Mouse (Mus musculus) layer of hippocampus, adult 9-11 months (tissue): ENCODE results near the gene Nme4.
A peak's percentile ranks its signal among the peaks of the same experiment; 100 is the strongest.
"Not testable (repeated sequence)": the region's sequence is repeated elsewhere in the genome, so short reads cannot be mapped to it uniquely, and the experiment has no call there.

Source experiments
- DNase-seq: peaks from one replicate; pipeline ENCODE4 v3.0.0; 2022

Gene Nme4

GRCm38 (mm10) chr17:26113181-26113948 lies 18.0 kb upstream of the Nme4 start, which contains the start of gene Tmem8:
Gene Tmem8, plus strand, starts transcription at chr17:26113299.
- DNase-seq: peak; percentile 47

GRCm38 (mm10) chr17:26112751-26113150 lies 17.3 kb upstream of the Nme4 start:
- no peak for DNase-seq

- DNase-seq: no peak
These were observed 16.3 kb upstream of the Nme4 start for GRCm38 (mm10) chr17:26111722-26112121.

GRCm38 (mm10) chr17:26111024-26111423 lies 15.6 kb upstream of the Nme4 start:
- DNase-seq: no peak

GRCm38 (mm10) chr17:26110156-26110555 lies 14.8 kb upstream of the Nme4 start:
- DNase-seq: no peak

GRCm38 (mm10) chr17:26105619-26106018 lies 10.2 kb upstream of the Nme4 start:
- DNase-seq: no peak

GRCm38 (mm10) chr17:26101478-26101877 lies 6.1 kb upstream of the Nme4 start:
- no peak for DNase-seq

- DNase-seq: no peak
These were observed 4.8 kb upstream of the Nme4 start for GRCm38 (mm10) chr17:26100166-26100565.

GRCm38 (mm10) chr17:26099316-26099715 lies 3.9 kb upstream of the Nme4 start:
- DNase-seq: not testable (repeated sequence)

GRCm38 (mm10) chr17:26098461-26098860 lies 3.1 kb upstream of the Nme4 start:
- DNase-seq: no peak

GRCm38 (mm10) chr17:26094531-26095110 lies 781 bp downstream of the Nme4 start:
- DNase-seq: no peak

GRCm38 (mm10) chr17:26089905-26090632 lies 5.3 kb downstream of the Nme4 start, which contains the start of gene Decr2:
Gene Decr2, minus strand, starts transcription at chr17:26090337.
- DNase-seq: peak; percentile 91

GRCm38 (mm10) chr17:26087059-26087564 lies 8.3 kb downstream of the Nme4 start:
- DNase-seq: no peak

- no peak for DNase-seq
These were observed 14.5 kb downstream of the Nme4 start for GRCm38 (mm10) chr17:26080867-26081266.

- DNase-seq: peak; percentile 38
These were observed 16.6 kb downstream of the Nme4 start for GRCm38 (mm10) chr17:26078851-26079250.

GRCm38 (mm10) chr17:26075246-26075645 lies 20.2 kb downstream of the Nme4 start:
- peak; percentile 51 for DNase-seq

- DNase-seq: no peak
These were observed 25.3 kb downstream of the Nme4 start for GRCm38 (mm10) chr17:26070136-26070535.

GRCm38 (mm10) chr17:26068831-26069739 lies 26.3 kb downstream of the Nme4 start, which contains the start of gene Rab11fip3:
Gene Rab11fip3, minus strand, starts transcription at chr17:26069555.
- DNase-seq: peak; percentile 79

GRCm38 (mm10) chr17:26068024-26068830 lies 27.2 kb downstream of the Nme4 start:
- no peak for DNase-seq

- no peak for DNase-seq
These were observed 28.8 kb downstream of the Nme4 start for GRCm38 (mm10) chr17:26066488-26067020.

- no peak for DNase-seq
These were observed 30.5 kb downstream of the Nme4 start for GRCm38 (mm10) chr17:26064916-26065315.
